Mouse (Mus musculus) ovary, postnatal 10 days (tissue): ENCODE results near the gene Lig4.

Source experiments
- DNase-seq: peaks from one replicate; pipeline ENCODE4 v3.0.0; 2022; ENCODE audit warnings: low spot score

Lig4 gene

GRCm38 (mm10) chr8:9977573-9978314 is at the start of gene Lig4, which contains the start of gene Abhd13:
Gene Lig4 (minus strand): TSS chr8:9977686.
Gene Abhd13 (plus strand): TSS chr8:9977707.
- DNase-seq, result peak; percentile 98

DNA sequence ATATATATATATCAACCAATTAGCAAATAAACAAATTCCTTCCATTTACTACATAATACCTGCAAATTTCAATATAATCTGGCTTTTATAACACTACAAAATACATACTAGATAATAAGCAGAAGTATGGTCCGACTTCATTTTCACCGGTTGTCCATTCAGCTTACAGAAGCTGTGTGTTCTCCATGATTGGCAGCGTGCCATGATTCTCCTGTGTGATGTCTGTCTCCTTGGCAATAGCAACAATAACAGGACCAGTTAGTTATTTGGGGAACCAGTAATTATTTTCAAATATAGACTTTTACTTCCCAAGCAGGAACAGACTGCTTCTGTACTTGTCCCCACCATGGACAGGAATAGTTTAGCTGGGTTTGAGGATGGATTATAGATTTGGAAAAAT is 39.7 kb upstream of the Lig4 start:
- DNase-seq, result no peak

DNA sequence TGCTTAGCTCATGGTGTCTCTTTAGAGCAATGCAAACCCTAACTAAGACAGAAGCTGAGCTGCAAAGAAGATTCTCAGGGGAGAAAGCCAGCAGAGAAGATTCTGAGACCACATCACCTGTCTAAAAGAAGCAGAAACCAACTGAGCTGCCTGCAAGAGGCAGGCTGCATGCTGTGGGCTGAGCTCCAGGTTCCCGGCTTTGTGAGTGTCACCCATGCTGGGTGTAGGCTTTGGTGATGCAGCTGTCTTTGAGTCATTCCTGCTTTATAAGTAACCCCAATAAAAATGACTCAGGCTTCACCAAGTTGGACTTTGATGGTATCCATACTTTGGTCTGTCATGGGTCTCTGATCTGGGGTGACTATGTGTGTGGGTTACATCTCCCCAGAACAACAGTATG is 38.8 kb upstream of the Lig4 start:
- DNase-seq, result no peak

DNA sequence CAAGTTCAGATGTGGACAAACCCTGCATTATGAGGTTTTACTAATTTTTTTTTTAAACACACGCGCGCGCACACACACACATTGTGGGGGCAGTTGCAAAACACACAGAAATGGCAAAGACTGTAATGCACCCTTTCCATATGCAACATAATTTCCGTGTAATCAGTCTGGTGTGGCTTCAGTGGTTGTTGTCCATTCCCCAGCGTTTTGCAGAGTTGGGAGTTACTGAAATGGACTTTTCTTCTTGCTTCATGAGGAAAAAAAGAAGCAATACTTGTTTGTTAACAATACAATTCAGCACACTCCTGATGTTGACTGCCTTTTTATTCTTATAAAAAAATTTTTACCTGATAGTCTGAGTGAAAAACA is 30.2 kb upstream of the Lig4 start:
- DNase-seq, result no peak

DNA sequence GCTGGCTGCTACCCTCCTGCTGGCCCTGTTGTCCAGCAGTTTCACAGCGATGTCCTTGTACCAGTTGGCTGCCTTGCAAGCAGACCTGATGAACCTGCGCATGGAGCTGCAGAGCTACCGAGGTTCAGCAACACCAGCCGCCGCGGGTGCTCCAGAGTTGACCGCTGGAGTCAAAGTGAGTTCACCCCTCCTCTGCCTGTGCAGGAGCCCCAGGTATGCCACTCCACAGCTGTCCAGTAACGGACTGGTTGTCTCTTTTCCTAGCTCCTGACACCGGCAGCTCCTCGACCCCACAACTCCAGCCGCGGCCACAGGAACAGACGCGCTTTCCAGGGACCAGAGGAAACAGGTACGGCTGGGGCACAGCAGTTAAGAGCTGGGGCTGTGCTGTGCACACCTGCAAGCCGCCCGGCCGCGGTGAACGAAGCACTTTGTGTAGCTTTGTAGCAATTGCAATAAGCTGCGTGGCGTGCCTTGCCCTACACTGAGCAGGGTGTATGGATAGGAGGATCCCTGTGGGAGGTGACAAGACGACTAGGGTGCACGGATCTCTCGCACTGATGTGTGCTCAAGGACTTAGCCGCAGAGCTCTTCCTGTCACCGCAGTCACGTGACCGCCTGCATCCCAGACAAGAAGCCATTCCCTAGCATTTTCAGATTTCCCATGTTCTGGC is 29.6 kb upstream of the Lig4 start:
- peak; percentile 2 for DNase-seq

GRCm38 (mm10) chr8:10006156-10006985 is 28.9 kb upstream of the Lig4 start, which contains the start of gene Tnfsf13b:
Gene Tnfsf13b (plus strand): TSS chr8:10006467.
- DNase-seq, result no peak

DNA sequence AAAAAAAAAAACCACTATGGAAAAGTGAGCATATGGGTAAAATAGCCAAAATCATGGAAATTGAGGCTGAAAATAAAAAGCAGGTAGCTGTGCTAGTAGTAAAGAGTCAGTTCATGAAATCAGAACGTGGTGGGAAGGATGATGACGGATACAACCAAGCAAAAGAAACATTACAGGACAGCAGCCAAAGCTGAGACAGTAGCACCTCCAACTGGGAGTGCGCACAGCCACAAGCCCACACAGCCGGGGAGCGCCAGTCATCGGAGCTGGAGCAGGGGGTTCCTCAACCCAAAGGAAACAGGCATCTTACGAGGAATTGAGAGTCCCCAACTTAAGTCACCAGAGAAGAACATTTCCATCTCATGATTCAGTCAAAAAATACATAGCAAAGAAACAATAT is 26.6 kb upstream of the Lig4 start:
- no peak for DNase-seq

DNA sequence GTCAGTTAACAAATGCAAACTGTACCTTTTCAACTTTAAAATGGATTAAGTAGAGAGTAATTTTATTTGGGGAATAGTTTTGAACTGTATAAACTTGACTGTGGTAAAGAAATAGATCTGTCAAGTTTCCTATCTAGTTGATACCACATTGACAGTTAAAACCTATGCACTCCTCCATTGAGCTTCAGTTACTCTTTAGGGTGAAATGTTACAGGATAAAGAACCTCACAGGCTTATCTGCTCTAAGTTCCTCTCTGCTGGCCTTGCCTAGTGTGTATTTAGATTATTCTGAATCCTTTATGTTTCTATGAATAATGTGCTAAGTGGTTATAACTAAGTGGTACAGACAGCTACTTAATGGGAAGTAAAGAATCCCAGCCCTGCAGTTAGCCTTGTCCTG is 2.7 kb upstream of the Lig4 start:
- no peak for DNase-seq

GRCm38 (mm10) chr8:9979746-9980145 is 2.3 kb upstream of the Lig4 start:
- no peak for DNase-seq

- no peak for DNase-seq
Observed at GRCm38 (mm10) chr8:9978475-9979230, 1.2 kb upstream of the Lig4 start.

GRCm38 (mm10) chr8:9977016-9977415 is 470 bp downstream of the Lig4 start:
- no peak for DNase-seq

DNA sequence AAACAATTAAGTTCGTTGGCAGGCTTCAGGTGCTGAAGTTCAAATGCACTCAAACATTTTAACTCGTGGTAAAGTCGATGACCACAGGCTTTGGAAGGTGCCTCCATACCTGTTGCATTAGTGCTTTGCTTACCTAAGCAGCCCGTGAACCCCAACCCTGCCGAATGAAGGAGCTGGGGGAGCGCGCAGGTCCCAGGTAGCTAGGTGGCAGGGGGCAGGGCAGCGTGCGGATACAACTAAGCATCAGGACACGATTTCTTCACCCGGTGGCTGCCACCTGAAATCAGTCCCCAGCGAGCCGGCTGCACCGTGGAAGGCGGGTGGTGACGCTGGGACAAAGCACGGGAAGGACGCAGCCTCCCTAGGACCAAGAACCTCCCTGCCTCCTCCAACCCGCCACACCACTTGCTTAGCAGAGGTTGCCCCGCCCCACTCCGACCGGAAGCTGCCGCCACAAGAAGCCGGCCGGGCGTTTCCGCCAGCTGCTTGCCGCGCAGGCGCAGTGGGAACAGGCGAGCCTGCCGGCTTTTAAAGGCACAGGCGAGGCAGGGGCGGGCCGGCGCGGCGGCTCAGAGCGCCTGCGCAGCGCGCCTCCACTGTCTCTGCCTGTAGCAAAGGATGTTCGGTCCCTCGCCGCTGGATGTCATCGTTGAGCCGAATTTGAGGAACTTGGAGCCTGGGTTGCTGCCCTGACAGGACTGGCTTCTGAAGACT is 1.4 kb downstream of the Lig4 start:
- DNase-seq, result peak; percentile 93

GRCm38 (mm10) chr8:9975276-9975675 is 2.2 kb downstream of the Lig4 start:
- DNase-seq, result no peak

DNA sequence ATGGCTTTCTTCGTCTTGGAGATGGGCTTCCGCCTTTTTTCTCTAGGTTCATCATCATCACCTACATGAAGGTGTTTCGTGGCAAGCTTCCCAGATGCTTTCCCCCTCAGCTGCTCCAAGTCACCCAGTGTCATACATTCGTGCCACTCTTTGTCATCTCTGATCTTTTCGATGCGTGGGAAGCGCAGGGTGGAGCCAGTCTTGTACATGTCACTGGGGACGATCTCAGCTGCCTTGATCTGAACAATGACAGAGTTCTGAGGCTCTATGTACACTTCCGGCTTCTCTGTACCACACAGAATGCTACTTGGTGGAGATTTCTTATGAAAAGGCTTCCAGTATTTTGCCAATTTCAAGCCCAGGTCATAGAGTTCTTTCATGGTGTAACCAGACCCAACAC is 5.6 kb downstream of the Lig4 start:
- DNase-seq, result no peak

DNA sequence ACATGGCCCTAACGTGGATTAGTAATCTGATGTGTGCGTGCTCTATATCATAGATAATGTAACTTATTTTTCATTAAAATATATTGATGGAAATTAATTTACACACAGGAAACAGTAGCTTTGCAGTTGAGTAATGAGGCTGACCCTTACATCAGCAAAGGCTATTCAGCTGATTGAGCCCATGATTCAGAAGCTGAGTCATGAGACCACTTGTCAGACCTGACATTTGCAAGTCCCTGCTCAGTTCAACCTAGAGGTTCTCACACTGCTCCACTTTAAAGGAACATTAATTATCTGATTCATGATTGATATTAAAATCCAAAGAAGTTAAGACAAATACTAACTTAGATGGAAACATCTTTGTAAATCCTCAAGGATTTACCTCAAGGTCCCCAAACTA is 17.6 kb downstream of the Lig4 start:
- DNase-seq, result no peak

DNA sequence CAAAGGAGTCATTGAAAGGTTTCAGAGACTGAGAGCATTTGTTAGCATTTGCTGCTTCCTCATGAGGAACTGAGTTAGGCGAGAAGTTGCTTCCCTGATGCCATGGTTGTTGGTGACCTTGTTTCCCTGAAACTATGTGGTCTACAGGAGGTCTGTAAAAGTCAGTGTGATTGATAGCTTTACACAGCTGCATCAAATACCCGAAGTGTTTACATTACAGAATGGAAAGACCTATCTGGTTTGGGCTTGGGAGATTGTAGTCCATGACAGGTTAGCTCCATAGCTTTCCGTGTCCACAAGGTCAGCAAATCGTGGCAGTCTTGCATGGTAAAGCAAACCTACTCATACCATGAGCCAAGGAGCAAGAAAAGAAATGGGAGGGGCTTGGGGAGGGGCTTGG is 19.1 kb downstream of the Lig4 start:
- no peak for DNase-seq

DNA sequence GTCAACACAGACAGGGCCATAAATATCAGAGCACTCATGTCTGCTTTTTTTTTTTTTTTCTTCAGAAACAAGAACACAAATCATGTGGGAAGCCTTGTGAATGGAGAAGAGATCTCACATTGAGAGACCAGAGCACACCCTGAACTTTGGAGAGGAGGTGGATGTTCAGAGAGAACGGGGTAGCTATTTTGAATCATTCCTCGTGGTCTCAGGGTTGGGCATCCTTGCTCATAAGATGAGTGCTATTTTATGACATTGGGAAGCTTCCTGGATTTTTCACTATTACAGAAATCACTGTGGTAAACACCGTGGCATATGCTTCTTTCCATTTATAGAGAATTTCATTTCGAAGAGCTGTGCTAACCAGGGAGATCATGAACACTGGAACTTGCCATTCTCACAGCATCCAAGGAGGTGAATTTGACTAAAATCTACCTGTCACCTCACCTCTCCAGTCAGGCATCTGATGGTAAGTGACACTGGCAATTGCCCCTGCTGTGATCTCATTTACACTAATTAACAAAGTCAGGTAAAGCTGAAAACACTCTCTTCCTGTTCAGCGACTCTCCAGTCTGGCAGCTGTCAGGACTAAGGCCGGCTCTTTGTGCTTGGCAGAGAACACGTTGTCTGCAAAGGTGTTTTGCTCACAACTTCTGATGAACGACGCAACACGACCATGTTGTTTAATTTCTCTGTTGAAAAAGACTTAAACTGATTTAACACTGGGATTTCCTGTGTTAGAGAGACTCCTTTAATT is 28.2 kb downstream of the Lig4 start:
- no peak for DNase-seq

- DNase-seq, result no peak
Observed at GRCm38 (mm10) chr8:9935574-9935973, 41.9 kb downstream of the Lig4 start.

- peak; percentile 1 for DNase-seq
Observed at GRCm38 (mm10) chr8:9934891-9935565, 42.5 kb downstream of the Lig4 start.

GRCm38 (mm10) chr8:9932711-9933110 is 44.8 kb downstream of the Lig4 start:
- no peak for DNase-seq
